Mouse (Mus musculus) NIH3T3 (cell line): Measurements from ENCODE around the gene Crocc.

Experiments used
- DNase-seq: peaks from one replicate; pipeline ENCODE4 v3.0.0-alpha.2; 2012; ENCODE audit warnings: low read depth

Gene Crocc

GRCm38 (mm10) chr4:141020811-141021613, 39.3 kb downstream of the Crocc start:
- DNase-seq, result peak; percentile 48

DNA sequence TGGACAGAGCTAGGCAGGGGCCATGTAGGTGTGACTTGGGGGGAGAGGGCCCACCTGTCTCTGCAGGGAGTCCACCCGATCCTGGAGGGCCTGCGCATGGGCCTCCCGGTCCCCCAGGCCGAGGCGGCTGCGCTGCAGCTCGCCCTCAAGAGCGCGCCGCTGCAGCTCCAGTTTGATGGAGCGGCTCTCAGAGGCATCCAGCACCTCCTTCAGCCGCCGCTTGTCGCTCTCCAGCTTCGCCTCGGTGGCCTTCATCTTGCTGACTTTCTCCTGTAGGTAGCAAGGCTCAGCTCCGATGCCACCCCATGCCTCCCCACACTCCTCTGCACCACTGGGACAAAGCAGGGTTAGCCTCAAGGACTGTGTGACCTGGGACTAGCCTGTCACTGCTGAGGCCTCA, 40.1 kb downstream of the Crocc start:
- DNase-seq, result no peak

- no peak for DNase-seq
Observed at GRCm38 (mm10) chr4:141017657-141018436, 42.5 kb downstream of the Crocc start.

GRCm38 (mm10) chr4:141016311-141016710, 44.0 kb downstream of the Crocc start:
- peak; percentile 27 for DNase-seq

- DNase-seq, result no peak
Observed at GRCm38 (mm10) chr4:141015356-141015755, 45.0 kb downstream of the Crocc start.

- DNase-seq, result no peak
Observed at GRCm38 (mm10) chr4:141014856-141015255, 45.5 kb downstream of the Crocc start.

GRCm38 (mm10) chr4:141014114-141014513, 46.2 kb downstream of the Crocc start:
- no peak for DNase-seq

DNA sequence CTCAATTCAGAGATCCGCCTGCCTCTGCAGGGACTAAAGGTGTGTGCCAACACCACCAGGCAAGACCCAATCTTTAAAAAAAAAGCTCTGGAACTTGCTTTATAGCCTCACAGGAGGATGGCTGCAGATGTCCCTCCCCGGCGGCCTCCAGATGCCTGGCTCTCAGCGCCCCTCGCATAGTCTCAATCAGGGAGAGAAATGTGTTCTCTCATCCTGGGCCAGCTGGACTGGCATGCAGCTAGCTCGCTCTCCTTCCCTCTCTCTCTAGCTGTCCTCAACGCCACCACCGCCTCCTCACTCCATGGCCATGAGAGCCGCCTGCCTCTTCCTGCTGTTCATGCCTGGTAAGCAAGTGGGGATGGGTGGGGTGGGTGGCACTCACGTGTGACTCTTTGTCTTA, 47.8 kb downstream of the Crocc start:
- no peak for DNase-seq

DNA sequence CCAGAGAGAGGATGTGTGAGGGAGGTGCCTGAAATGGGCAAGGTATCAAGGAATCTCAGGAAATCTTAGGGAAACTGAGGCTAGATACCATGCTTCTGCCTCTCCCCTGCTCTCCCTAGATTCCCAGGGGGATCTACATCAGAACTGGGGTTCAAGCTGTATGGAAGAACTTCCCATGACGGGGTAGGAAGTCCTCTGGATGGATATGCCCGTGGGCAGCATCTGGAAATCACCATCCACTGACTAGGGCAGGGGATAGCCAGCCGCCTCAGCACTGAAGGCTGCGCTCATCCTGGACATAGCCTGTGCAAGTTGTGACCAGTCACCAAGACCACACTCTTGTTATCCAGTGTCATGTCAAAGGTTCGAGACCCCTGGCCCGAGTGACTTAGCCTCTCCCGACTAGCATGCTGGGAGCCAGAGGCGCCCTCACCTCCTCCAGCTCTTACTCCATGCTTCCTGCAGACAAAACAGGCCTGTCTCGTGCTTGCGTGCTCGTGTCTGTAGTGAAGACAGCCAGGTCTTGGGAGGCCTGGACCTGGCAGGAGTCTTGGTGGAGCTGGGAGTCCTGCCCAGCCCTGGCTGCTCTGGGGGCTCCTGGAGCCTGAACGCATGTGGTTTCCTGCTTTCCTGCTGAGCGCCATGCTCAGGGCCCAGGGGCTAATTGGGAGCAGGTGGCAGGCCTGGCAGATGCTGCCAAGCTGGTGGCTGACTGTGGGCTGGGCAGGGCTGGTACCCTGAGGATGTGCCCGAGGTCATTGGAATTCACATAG, 48.6 kb downstream of the Crocc start:
- DNase-seq, result peak; percentile 90

- peak; percentile 64 for DNase-seq
Observed at GRCm38 (mm10) chr4:141010941-141011429, 49.4 kb downstream of the Crocc start.

- no peak for DNase-seq
Observed at GRCm38 (mm10) chr4:141010526-141010925, 49.8 kb downstream of the Crocc start.

DNA sequence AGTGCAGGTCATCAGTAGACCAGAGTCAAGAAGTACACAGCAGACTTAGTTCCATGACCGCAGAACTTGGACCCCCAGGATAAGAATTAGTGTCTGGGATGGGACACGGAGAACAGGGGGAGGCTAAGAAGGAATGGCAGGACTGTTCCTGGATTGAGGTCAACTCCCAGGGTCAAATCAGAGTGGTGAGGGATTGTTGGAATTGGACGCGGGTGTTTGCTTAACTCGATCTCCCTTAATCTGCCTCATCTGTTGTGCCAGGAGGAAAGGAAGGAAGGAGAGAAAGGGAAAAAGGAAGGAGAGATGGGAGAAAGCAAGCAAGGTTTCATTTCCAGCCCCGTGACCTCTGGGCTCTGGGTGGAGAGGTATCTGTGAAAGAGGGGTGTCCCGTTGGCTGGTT, 50.2 kb downstream of the Crocc start, which contains the start of gene Mfap2:
TSS of gene Mfap2 (plus strand) at position 301 of the 400 bp plus-strand sequence.
- DNase-seq, result no peak

GRCm38 (mm10) chr4:141008028-141008427, 52.3 kb downstream of the Crocc start:
- peak; percentile 17 for DNase-seq

DNA sequence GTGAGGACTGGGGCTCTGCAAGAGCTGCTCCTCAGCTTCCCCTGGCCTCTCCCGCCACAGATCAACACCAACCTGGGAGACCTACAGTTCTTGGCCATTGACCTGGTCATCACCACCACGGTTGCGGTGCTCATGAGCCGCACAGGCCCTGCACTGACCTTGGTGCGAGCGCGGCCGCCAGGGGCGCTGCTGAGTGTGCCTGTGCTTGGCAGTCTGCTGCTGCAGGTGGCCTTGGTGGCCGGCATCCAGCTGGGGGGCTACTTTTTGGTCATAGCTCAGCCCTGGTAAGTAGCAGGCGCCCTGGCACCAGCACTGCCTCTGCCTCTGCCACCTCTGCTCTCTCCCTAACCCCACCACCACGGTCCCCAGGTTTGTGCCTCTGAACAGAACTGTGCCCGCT, 54.4 kb downstream of the Crocc start:
- no peak for DNase-seq

- DNase-seq, result no peak
Observed at GRCm38 (mm10) chr4:140996812-140997211, 63.5 kb downstream of the Crocc start.

DNA sequence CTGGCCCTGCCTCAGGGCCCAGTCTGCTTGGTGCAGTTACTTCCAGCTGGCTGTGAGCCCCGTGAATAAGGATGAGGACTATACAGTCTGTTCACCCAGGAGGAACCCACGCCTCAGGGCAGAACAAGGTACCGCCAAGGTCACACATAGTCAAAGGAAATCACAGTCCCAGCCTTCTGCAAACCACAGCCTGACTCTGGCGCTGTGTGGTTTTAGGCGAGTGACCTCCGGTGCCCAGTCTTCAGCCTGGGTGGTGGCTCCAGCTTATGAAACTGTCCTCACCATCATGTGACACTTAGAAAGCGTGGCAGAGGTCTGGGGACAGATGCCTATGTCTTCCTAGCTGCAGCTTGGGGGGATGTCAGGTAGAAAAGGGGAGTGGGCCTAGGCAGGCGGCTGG, 64.5 kb downstream of the Crocc start:
- no peak for DNase-seq

- no peak for DNase-seq
Observed at GRCm38 (mm10) chr4:140993846-140994245, 66.5 kb downstream of the Crocc start.

DNA sequence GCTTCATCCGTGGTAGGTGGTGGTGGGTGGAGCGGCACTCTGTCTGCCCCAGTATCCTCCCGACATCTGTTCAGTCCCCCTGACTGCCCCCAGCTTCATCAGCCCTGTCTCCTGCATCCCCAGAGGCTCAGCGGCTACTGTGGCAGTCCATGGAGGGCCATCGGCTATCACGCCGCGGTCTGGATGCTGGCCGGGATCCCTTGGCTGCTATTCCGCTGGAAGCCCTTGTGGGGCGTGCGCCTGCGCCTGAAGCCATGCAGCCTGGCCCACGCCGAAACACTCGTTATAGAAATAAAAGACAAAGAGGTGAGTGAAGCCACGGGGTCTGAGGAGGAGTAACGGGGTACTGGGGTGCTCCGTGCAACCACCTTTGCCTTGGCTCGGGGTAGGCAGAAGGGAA, 68.1 kb downstream of the Crocc start:
- no peak for DNase-seq

DNA sequence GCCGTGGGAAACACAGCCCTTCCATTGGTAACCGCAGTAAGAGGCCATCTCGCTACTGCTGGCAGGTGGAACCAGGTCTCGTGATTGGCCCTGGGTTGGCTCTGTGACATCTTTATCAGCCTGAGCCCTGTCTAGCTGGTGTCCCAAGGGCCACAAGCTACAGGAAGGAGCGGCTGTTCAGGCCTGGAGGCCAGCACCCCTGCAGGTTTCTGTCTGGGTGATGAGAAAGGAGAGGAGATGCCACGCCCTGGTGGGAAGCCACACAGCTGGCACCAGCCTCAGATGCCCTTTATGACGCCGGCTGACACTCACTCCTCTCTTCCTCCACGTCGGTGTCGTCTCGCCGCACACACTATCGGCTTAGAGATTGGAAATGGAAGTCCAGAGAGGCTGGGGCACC, 70.9 kb downstream of the Crocc start:
- no peak for DNase-seq

DNA sequence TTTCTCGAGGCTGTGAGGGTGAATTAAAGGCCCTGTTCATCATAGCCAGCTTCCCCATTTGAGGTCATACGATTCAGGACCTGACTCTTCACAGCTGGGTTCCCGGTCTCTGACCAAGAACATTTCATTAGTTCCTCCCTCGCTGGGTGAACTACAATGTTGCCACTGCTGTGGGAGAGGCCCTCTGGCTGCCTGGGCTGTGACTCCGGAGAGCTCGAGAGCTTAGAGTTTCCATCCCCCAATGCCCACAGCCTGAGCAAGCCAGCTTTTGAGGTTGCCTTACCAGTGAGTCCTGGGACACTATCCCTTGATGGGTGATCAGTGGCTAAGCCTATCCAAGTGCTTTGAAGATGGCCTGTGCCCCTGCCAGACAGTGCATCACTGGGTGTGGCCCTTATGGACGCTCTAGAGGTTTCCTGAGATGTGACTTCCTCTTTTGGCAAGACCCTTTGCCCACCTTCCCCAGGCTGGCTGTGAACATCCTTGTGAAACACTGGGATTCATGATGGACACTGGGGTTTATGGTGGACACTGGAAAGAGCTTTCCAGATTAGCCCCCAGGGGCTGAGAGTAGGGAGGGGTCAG, 71.6 kb downstream of the Crocc start:
- no peak for DNase-seq

GRCm38 (mm10) chr4:140987476-140987875, 72.9 kb downstream of the Crocc start:
- no peak for DNase-seq
